In genomic region chr4:82540048-82540410, GRCm38 (mm10) we compare ENCODE assay signal across 13 mouse cellular contexts.
DNase-seq lines count a peak whose midpoint lies in the region; ATAC-seq lines count a peak whose summit lies in the region.
"Had no signal": no experiment of that assay in that cellular context is flagged by ENCODE, and none has a peak within 500 bp of the region (broad histone marks: within the 10 kb centered on the region; RNA-seq: fewer than 3 reads in every experiment).

No protein-coding gene starts in this region.

- H3K4me1 ChIP-seq in limb, embryonic 13.5 days = peaks cover 60% of the 10 kb centered on the region
- H3K4me1 ChIP-seq in limb, embryonic 10.5 days = peaks cover 41% of the 10 kb centered on the region
- H3K4me1 ChIP-seq in embryonic facial prominence, embryonic 14.5 days (ENCODE audit: control insufficient read depth, insufficient read depth, low read length) = peaks cover 20% of the 10 kb centered on the region
- H3K4me1 ChIP-seq in midbrain, embryonic 14.5 days (ENCODE audit: control insufficient read depth, insufficient read depth, low read length) = peaks cover 18% of the 10 kb centered on the region
- peaks cover 29% of the 10 kb centered on the region for H3K4me1 ChIP-seq in kidney, embryonic 15.5 days

- H3K27ac ChIP-seq in limb, embryonic 13.5 days = no peak overlapping the region
- no peak overlapping the region for H3K27ac ChIP-seq in limb, embryonic 10.5 days
- H3K27ac ChIP-seq in embryonic facial prominence, embryonic 14.5 days (replicated peaks; ENCODE audit: low read depth, low read length) = no peak overlapping the region
- H3K27ac ChIP-seq in midbrain, embryonic 14.5 days (replicated peaks; ENCODE audit: low read depth, low read length) = no peak overlapping the region
- no peak overlapping the region for H3K27ac ChIP-seq in kidney, embryonic 15.5 days
- H3K27ac ChIP-seq: macrophage had no signal

- no peaks in the 10 kb centered on the region for H3K36me3 ChIP-seq in limb, embryonic 13.5 days
- no peaks in the 10 kb centered on the region for H3K36me3 ChIP-seq in limb, embryonic 10.5 days
- H3K36me3 ChIP-seq in embryonic facial prominence, embryonic 14.5 days (ENCODE audit: control insufficient read depth, insufficient read depth, low read length) = no peaks in the 10 kb centered on the region
- H3K36me3 ChIP-seq in midbrain, embryonic 14.5 days (ENCODE audit: control insufficient read depth, insufficient read depth, low read length) = no peaks in the 10 kb centered on the region
- no peaks in the 10 kb centered on the region for H3K36me3 ChIP-seq in kidney, embryonic 15.5 days

- 39% methylated on average over 2 of the region's 2 CpGs for WGBS in limb, embryonic 13.5 days
- 24% methylated on average over 2 of the region's 2 CpGs for WGBS in limb, embryonic 10.5 days
- WGBS in embryonic facial prominence, embryonic 14.5 days = 58% methylated on average over 2 of the region's 2 CpGs
- WGBS in midbrain, embryonic 14.5 days = 35% methylated on average over 2 of the region's 2 CpGs
- 52% methylated on average over 2 of the region's 2 CpGs for WGBS in kidney, embryonic 15.5 days

- H3K9me3 ChIP-seq in limb, embryonic 13.5 days = no peaks in the 10 kb centered on the region
- H3K9me3 ChIP-seq in limb, embryonic 10.5 days (replicated peaks) = no peaks in the 10 kb centered on the region
- H3K9me3 ChIP-seq in embryonic facial prominence, embryonic 14.5 days (ENCODE audit: control insufficient read depth, low read length) = no peaks in the 10 kb centered on the region
- H3K9me3 ChIP-seq in midbrain, embryonic 14.5 days (ENCODE audit: control insufficient read depth, low read length) = no peaks in the 10 kb centered on the region
- no peaks in the 10 kb centered on the region for H3K9me3 ChIP-seq in kidney, embryonic 15.5 days (replicated peaks)

- ATAC-seq in limb, embryonic 13.5 days (ENCODE audit: low FRiP score, low read depth) = no peak
- no peak for ATAC-seq in embryonic facial prominence, embryonic 14.5 days (ENCODE audit: low read depth)
- no peak for ATAC-seq in midbrain, embryonic 14.5 days (ENCODE audit: low FRiP score, low TSS enrichment)
- ATAC-seq in kidney, embryonic 15.5 days (replicated peaks; ENCODE audit: low FRiP score) = no peak
- ATAC-seq: inflammation-experienced regulatory T-cells, adult 6 months had no signal

- 0 out of 2 replicates have a peak overlapping the region, but pooled peaks have one; percentile 73 for H3K4me2 ChIP-seq in limb, embryonic 13.5 days (replicated peaks)
- H3K4me2 ChIP-seq in embryonic facial prominence, embryonic 14.5 days (ENCODE audit: low read depth, low read length) = peak overlapping the region; percentile 90
- peak overlapping the region; percentile 62; the same call in 1 of the 2 replicates for H3K4me2 ChIP-seq in midbrain, embryonic 14.5 days (ENCODE audit: low read length)
- H3K4me2 ChIP-seq in kidney, embryonic 15.5 days = no peak overlapping the region

- no peak overlapping the region for H3K4me3 ChIP-seq in limb, embryonic 13.5 days
- no peak overlapping the region for H3K4me3 ChIP-seq in limb, embryonic 10.5 days
- no peak overlapping the region for H3K4me3 ChIP-seq in embryonic facial prominence, embryonic 14.5 days (ENCODE audit: low read depth, low read length)
- no peak overlapping the region for H3K4me3 ChIP-seq in midbrain, embryonic 14.5 days (replicated peaks; ENCODE audit: low read depth, low read length)
- no peak overlapping the region for H3K4me3 ChIP-seq in kidney, embryonic 15.5 days (replicated peaks)

- peak; percentile 27 for DNase-seq in gastrocnemius, adult 18-20 months (ENCODE audit: low spot score)
- DNase-seq in gastrocnemius, postnatal 25 days = no peak
- DNase-seq in limb, embryonic 10.5 days (ENCODE audit: low spot score) = no peak
- no peak for DNase-seq in embryonic facial prominence, embryonic 14.5 days (ENCODE audit: low spot score)
- no peak for DNase-seq in midbrain, embryonic 14.5 days
- DNase-seq in thymus, postnatal 36 days = no peak
- DNase-seq: adrenal gland, adult 2 months; spleen, adult 18-20 months; thymus, adult 18-20 months had no signal

- H3K27me3 ChIP-seq in limb, embryonic 13.5 days = peaks cover 15% of the 10 kb centered on the region
- peaks cover 68% of the 10 kb centered on the region for H3K27me3 ChIP-seq in limb, embryonic 10.5 days (ENCODE audit: low read depth, poor library complexity, severe bottlenecking)
- H3K27me3 ChIP-seq in embryonic facial prominence, embryonic 14.5 days (replicated peaks; ENCODE audit: control insufficient read depth, insufficient read depth, low read length) = no peaks in the 10 kb centered on the region
- peaks cover 37% of the 10 kb centered on the region for H3K27me3 ChIP-seq in midbrain, embryonic 14.5 days (ENCODE audit: control insufficient read depth, insufficient read depth, low read length)
- H3K27me3 ChIP-seq in kidney, embryonic 15.5 days = peaks cover 81% of the 10 kb centered on the region

- no peak overlapping the region for H3K9ac ChIP-seq in limb, embryonic 13.5 days
- H3K9ac ChIP-seq in embryonic facial prominence, embryonic 14.5 days (ENCODE audit: low read depth, low read length) = no peak overlapping the region
- H3K9ac ChIP-seq in midbrain, embryonic 14.5 days (replicated peaks; ENCODE audit: low read length) = no peak overlapping the region
- no peak overlapping the region for H3K9ac ChIP-seq in kidney, embryonic 15.5 days
